Mouse (Mus musculus) heart, postnatal 0 days (tissue): ENCODE data around the gene Plcl1. TPM values are rescaled to one million over a fixed set of nuclear protein-coding genes. Genes with fewer than 3 reads are reported as not detected.

ENCODE experiments used
- ATAC-seq: fragments of 200-750 bp; cut with Nextera tagmentation; 2 replicates; pipeline ENCODE4 v1.8.0; 2017; ENCODE audit warnings: low read depth, moderate number of reproducible peaks, moderate library complexity; ENCODE audit not compliant: insufficient read depth
- DNase-seq: peaks from one replicate; pipeline ENCODE4 v3.0.0-alpha.2; 2016; ENCODE audit warnings: low spot score
- H3K27ac ChIP-seq: fragments of 300-500 bp; sonication (generic); 2 replicates; pipeline ENCODE4 v1.5.1; 2014; ENCODE audit warnings: low read depth, mild to moderate bottlenecking
- H3K27me3 ChIP-seq: fragments of 300-500 bp; sonication (generic); 2 replicates; pipeline ENCODE4 v1.6.1; 2014; ENCODE audit warnings: low read length, mixed read lengths; ENCODE audit not compliant: control insufficient read depth, insufficient read depth
- H3K36me3 ChIP-seq: fragments of 300-500 bp; sonication (generic); replicated peaks from 2 replicates; pipeline ENCODE4 v1.6.1; 2014; ENCODE audit warnings: low read length, mixed read lengths; ENCODE audit not compliant: control insufficient read depth, insufficient read depth
- H3K4me1 ChIP-seq: fragments of 300-500 bp; sonication (generic); 2 replicates; pipeline ENCODE4 v1.6.1; 2014; ENCODE audit warnings: antibody characterized with exemption; ENCODE audit not compliant: control insufficient read depth, insufficient read depth
- H3K4me2 ChIP-seq: fragments of 300-500 bp; sonication (generic); 2 replicates; pipeline ENCODE4 v1.6.1; 2014; ENCODE audit warnings: low read depth, mild to moderate bottlenecking, low read length, moderate library complexity
- H3K4me3 ChIP-seq: fragments of 300-500 bp; sonication (generic); 2 replicates; pipeline ENCODE4 v1.5.1; 2014; ENCODE audit warnings: low read depth, low read length
- H3K9ac ChIP-seq: fragments of 300-500 bp; sonication (generic); replicated peaks from 2 replicates; pipeline ENCODE4 v1.6.1; 2014; ENCODE audit warnings: low read depth, low read length, mixed read lengths
- H3K9me3 ChIP-seq: fragments of 300-500 bp; sonication (generic); replicated peaks from 2 replicates; pipeline ENCODE4 v1.6.1; 2016; ENCODE audit warnings: low read length; ENCODE audit not compliant: control insufficient read depth
- CTCF ChIP-seq: IDR thresholded peaks from 2 replicates; pipeline ENCODE4 v1.5.1; 2016; ENCODE audit warnings: antibody characterized with exemption, control low read depth, low read depth
- EP300 ChIP-seq: IDR thresholded peaks from 2 replicates; pipeline ENCODE4 v1.6.1; 2016; ENCODE audit warnings: antibody characterized with exemption, low read depth
- WGBS: fragments of 180-500 bp; shearing (Covaris S2); extraction: QIAGEN DNeasy Blood & Tissue Kit; methylation state at CpG from one replicate; pipeline ENCODE4 v1.1.7; 2014; 5-methylcytosine and 5-hydroxymethylcytosine counted together
- polyA plus RNA-seq: library from polyadenylated mRNA; unstranded; fragments of >200 nt; fragmentation: Nextera tagmentation; extraction: Ambion mirVana; gene quantifications from 2 replicates; pipeline ENCODE4 v1.2.1, GENCODE M21; 2015
- total RNA-seq: library from RNA; depleted of rRNA; stranded (reverse); fragments of >200 nt; gene quantifications from 2 replicates; pipeline ENCODE4 v1.2.3, GENCODE M21; 2014; ENCODE audit warnings: low replicate concordance

The Plcl1 gene
- total and polyA plus RNA-seq, 2 experiments from 2014 or later: 0.11 to 1.2 TPM

DNA sequence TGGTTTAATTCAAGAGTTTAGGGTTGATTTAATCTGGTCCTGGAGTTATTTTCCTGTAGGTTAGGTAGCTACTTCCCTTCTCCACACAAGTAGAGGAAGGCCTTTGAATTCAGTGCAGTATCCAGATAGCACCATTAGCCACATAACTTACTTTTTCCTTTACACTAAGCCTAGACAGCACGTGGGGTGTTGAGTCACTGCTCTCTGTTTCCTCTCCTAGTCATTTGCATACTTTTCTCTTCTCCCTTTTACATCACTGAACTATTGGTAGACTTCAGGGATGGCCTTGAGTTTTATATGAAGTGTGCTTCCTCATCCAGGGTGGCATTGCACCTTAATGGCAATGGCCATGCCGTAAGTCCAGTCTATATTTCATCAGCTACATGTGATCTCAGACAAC is 82.5 kb downstream of the Plcl1 start:
- no peaks in the 10 kb centered on the region for H3K4me1 ChIP-seq
- 88% methylated on average over 2 of the region's 2 CpGs for WGBS
- TF ChIP-seq EP300: no peak
- no peak for TF ChIP-seq CTCF
- no peaks in the 10 kb centered on the region for H3K36me3 ChIP-seq
- no peaks in the 10 kb centered on the region for H3K9me3 ChIP-seq
- H3K27ac ChIP-seq: no peak overlapping the region
- ATAC-seq (no peak), DNase-seq (no peak)
- no peak overlapping the region for H3K9ac ChIP-seq
- H3K4me3 ChIP-seq: no peak overlapping the region
- H3K27me3 ChIP-seq: no peaks in the 10 kb centered on the region
- no peak overlapping the region for H3K4me2 ChIP-seq

DNA sequence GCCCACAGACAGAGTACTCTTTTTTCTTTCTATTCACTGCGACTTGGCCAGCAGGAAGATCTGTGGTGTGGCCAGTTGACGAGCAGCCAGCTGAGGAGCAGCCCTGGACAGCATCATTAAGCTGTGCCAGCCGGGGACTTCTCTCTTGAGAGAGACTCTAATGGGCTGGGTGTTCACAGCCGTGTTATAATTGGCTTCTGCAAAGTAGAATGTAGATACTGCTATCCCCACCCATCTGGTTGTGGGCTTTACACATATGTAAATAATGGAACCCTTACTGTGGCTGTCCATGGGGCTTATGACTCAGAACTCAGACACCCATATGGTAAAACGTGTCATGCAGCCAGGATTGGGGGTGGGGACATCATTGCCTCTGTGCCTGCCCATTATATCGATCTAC is 83.6 kb downstream of the Plcl1 start:
- no peak overlapping the region for H3K9ac ChIP-seq
- H3K36me3 ChIP-seq: no peaks in the 10 kb centered on the region
- H3K4me1 ChIP-seq: no peaks in the 10 kb centered on the region
- H3K9me3 ChIP-seq: no peaks in the 10 kb centered on the region
- TF ChIP-seq CTCF (no peak), EP300 (no peak)
- DNase-seq (no peak), ATAC-seq (peak; percentile 27; the same call in 1 of the 2 replicates)
- WGBS: 29% methylated on average over 6 of the region's 6 CpGs
- no peak overlapping the region for H3K27ac ChIP-seq
- no peak overlapping the region for H3K4me3 ChIP-seq
- no peaks in the 10 kb centered on the region for H3K27me3 ChIP-seq
- H3K4me2 ChIP-seq: no peak overlapping the region

DNA sequence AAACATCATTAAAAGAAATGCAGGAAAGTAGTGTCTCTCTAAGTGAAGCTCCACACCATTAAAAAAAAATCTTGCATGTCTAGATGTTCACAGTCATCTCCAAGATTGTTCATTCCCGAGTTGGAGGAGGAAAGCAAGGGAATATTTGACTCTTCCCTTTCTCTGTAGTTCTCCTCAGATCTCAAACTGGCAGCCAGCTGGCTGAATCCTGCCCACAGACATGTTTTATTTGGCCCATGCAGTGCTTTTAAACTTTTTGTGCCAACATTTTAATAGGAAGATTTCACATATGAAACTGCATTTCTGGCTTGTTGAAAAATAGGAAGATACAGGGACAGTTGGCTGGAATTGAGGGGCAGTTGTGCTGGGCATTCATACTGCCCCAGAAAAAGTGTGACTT is 94.2 kb downstream of the Plcl1 start:
- no peak for DNase-seq
- TF ChIP-seq EP300: no peak
- TF ChIP-seq CTCF: no peak
- no peaks in the 10 kb centered on the region for H3K27me3 ChIP-seq

DNA sequence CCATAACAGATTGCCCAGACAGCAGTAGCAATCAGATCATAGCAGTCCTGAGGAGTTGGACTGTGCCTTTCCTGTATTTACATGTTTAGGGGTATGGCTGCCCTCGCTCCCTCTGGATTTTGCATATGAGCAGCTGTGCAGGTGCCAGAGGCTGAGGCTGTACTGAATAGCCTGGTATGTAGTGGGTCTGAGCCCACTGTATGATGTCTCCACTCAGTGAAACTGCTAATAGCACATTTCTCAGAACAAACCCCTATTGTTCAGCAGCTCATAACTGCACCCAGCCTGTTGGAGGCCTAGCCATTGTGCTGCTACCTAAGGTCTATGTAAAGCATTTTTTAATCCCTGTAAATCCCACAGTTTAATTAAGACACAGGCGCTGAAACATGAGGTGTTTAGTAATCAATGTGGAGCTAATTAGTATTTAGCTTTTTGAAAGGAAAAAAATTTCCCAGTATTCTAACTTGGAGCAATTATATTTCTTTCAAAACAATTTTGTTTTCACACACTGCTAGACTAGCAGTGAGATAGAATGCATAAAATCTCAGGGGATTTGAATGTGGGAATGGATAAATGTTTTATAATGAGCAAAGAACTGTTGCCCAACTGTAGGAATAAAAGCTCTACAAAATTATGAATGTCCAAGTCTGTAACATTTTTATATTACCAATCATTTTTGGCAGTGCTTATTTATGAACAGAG is 95.4 kb downstream of the Plcl1 start:
- H3K4me3 ChIP-seq: no peak overlapping the region
- H3K9me3 ChIP-seq: no peaks in the 10 kb centered on the region
- 88% methylated on average over 2 of the region's 2 CpGs for WGBS
- no peak for ATAC-seq
- H3K27me3 ChIP-seq: no peaks in the 10 kb centered on the region
- H3K27ac ChIP-seq: no peak overlapping the region
- no peak for DNase-seq
- no peak overlapping the region for H3K4me2 ChIP-seq
- no peak for TF ChIP-seq CTCF
- no peak for TF ChIP-seq EP300
- H3K36me3 ChIP-seq: no peaks in the 10 kb centered on the region
- no peak overlapping the region for H3K9ac ChIP-seq
- no peaks in the 10 kb centered on the region for H3K4me1 ChIP-seq

More for the DNA sequence above, 94.2 kb downstream of the Plcl1 start:
- Histone ChIP-seq H3K4me3 (no peak overlapping the region), H3K9me3 (no peaks in the 10 kb centered on the region), H3K4me2 (no peak overlapping the region), H3K27ac (no peak overlapping the region), H3K4me1 (no peaks in the 10 kb centered on the region), H3K36me3 (no peaks in the 10 kb centered on the region), H3K9ac (no peak overlapping the region)
- no peak for ATAC-seq
- 35% methylated on average over 1 of the region's 1 CpGs for WGBS

DNA sequence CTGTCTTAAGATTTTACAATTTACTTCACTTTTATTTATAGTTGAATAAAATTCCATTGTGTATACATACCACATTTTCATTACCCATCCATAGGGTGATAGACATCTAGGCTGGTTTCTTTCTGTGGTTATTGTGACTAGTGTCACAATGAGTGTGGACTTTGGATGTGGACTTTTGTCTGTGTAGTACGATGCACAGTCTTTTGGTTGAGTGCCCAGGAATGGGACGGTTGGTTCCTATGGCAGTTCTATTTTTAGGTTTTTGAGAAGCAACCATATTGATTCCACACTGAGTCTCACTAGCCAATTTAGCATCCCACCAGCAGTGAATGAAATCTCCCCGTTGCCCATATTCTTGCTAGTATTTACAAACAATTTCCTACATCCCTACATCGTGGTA is 100.1 kb downstream of the Plcl1 start:
- Histone ChIP-seq H3K27me3 (no peaks in the 10 kb centered on the region), H3K4me2 (no peak overlapping the region), H3K9ac (no peak overlapping the region), H3K4me3 (no peak overlapping the region), H3K27ac (no peak overlapping the region), H3K4me1 (no peaks in the 10 kb centered on the region), H3K9me3 (no peaks in the 10 kb centered on the region), H3K36me3 (no peaks in the 10 kb centered on the region)
- TF ChIP-seq EP300 (no peak), CTCF (no peak)
- DNase-seq (no peak), ATAC-seq (no peak)
- 50% methylated on average over 4 of the region's 4 CpGs for WGBS

DNA sequence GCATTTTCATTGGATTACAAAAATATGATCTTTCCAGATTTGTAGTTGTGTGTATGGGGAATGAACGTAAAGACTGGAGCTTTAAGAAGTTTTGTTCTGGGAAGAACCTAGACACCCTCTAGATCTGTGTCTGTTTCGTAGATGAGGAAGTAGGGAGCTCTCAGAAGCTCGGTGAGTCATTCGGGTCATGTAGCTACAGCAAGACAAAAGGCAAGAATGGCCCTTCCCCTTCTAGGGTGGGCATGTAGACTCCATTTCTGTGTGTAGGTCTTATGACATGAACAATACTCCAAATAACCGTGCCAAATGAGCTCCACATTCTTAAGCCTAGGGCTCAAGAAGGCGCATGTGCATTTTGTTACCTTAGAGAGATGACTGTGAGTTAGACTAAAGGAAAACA is 101.3 kb downstream of the Plcl1 start:
- 69% methylated on average over 6 of the region's 6 CpGs for WGBS
- Histone ChIP-seq H3K4me1 (no peaks in the 10 kb centered on the region), H3K27me3 (no peaks in the 10 kb centered on the region), H3K27ac (no peak overlapping the region), H3K4me2 (no peak overlapping the region), H3K36me3 (no peaks in the 10 kb centered on the region), H3K4me3 (no peak overlapping the region), H3K9me3 (no peaks in the 10 kb centered on the region), H3K9ac (no peak overlapping the region)
- ATAC-seq: no peak
- TF ChIP-seq CTCF (no peak), EP300 (no peak)
- no peak for DNase-seq
